ENCODE assay signal across 1 mouse cellular context in the genomic region with DNA sequence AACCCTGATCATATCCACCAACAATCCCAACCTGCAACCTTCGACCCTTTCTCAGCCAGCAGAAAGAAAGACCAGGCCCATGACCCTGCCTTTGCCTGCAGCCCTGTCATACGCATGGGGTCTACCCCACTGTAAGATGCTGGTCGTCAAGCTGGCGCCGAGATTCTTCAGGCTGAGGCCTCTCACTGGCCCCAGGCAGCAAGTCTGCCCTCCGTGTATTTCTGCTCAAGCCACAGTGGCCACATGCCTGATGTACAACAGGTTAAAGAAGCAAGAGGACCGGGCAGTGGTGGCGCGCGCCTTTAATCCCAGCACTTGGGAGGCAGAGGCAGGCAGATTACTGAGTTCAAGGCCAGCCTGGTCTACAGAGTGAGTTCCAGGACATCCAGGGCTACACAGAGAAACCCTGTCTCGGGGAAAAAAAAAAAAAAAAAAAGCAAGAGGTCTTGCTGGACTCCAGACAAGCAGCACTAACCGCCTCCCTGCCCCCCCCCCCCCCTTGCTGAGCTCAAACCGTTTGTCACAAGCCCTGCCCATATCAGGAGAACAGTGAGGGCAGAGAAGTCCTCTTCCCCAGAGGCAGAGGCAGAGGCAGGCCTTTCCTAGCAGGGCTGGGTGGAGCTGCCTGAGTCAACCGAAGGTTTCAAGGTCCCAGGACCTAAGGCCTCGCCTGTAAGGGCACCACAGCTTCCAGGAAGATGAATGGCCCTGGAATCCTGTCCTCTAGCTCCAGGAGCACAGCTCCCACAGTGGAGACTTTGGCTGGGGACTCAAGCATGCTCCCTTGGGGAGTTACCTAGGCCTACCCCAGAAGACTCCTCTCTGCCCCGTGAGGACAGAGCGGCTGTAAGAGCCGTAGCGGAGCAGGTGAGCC.
TF ChIP-seq lines count a peak whose summit lies in the region.

No protein-coding gene starts in this region.

TF ChIP-seq in MEL, 35 proteins besides CTCF, POLR2A, EP300 and RAD21:
- no peak for TF ChIP-seq MAFK (IDR thresholded peaks at IDR 0.05; ENCODE audit: borderline replicate concordance, low read depth, low read length)
- TF ChIP-seq UBTF (IDR thresholded peaks at IDR 0.05; ENCODE audit: borderline replicate concordance, insufficient read depth, low read depth, low read length), result no peak
- TF ChIP-seq MYC (IDR thresholded peaks at IDR 0.05; ENCODE audit: low read depth, low read length), result no peak
- no peak for TF ChIP-seq JUND (IDR thresholded peaks at IDR 0.05; ENCODE audit: low read depth, low read length)
- 0 out of 2 replicates have a peak, but pooled peaks have one; percentile 17 for TF ChIP-seq POLR2AphosphoS2 (IDR thresholded peaks at IDR 0.05; ENCODE audit: low read length)
- no peak for TF ChIP-seq CHD1 (IDR thresholded peaks at IDR 0.05; ENCODE audit: low read depth, low read length)
- no peak for TF ChIP-seq POLR2AphosphoS5 (IDR thresholded peaks at IDR 0.05; ENCODE audit: borderline replicate concordance, low read depth, low read length)
- TF ChIP-seq CHD2 (IDR thresholded peaks at IDR 0.05; ENCODE audit: low read length), result no peak
- no peak for TF ChIP-seq ELF1 (IDR thresholded peaks at IDR 0.05; ENCODE audit: low read depth, low read length)
- TF ChIP-seq ETS1 (IDR thresholded peaks at IDR 0.05; ENCODE audit: low read depth, low read length), result no peak
- TF ChIP-seq ZNF384 (IDR thresholded peaks at IDR 0.05; ENCODE audit: low read depth, low read length), result peak; percentile 57; the same call in 1 of the 2 replicates
